8 mouse cellular contexts compared by ENCODE assay signal in genomic region chr10:79768400-79768799, GRCm38 (mm10). TPM values are rescaled to one million over a fixed set of nuclear protein-coding genes. Genes with fewer than 3 reads are reported as not detected.
DNase-seq lines count a peak whose midpoint lies in the region; ATAC-seq and TF ChIP-seq lines count a peak whose summit lies in the region.

No protein-coding gene starts in this region.

- WGBS in lung, embryonic 14.5 days = 0% methylated on average over 5 of the region's 5 CpGs

- DNase-seq in urinary bladder, postnatal 14 days (ENCODE audit: low spot score) = peak; percentile 75
- no peak for DNase-seq in urinary bladder, adult 2 months (ENCODE audit: low spot score)
- peak; percentile 57 to 86 for DNase-seq in layer of hippocampus, adult 18-20 months (ENCODE audit: low spot score in 2 of 2)
- DNase-seq in lung, embryonic 14.5 days = peak; percentile 90
- peak; percentile 57 for DNase-seq in ovary, postnatal 10 days (ENCODE audit: low spot score)
- peak; percentile 78 for DNase-seq in thymus, postnatal 0 days (ENCODE audit: low spot score)

- H3K4me3 ChIP-seq in cortical plate, adult 2 months (ENCODE audit: insufficient read depth, low read length) = peak overlapping the region; percentile 87
- no peak overlapping the region for H3K4me3 ChIP-seq in lung, embryonic 14.5 days (ENCODE audit: low read depth, low read length)

- H3K27ac ChIP-seq in cortical plate, adult 2 months (ENCODE audit: insufficient read depth, low read length) = peak overlapping the region; percentile 6; the same call in 1 of the 2 replicates
- no peak overlapping the region for H3K27ac ChIP-seq in lung, embryonic 14.5 days (ENCODE audit: low read depth)

- no peaks in the 10 kb centered on the region for H3K36me3 ChIP-seq in lung, embryonic 14.5 days (ENCODE audit: insufficient read depth)

- H3K27me3 ChIP-seq in lung, embryonic 14.5 days (ENCODE audit: insufficient read depth, low read length) = no peaks in the 10 kb centered on the region

- no peaks in the 10 kb centered on the region for H3K9me3 ChIP-seq in lung, embryonic 14.5 days (ENCODE audit: low read depth, low read length)

- peak; percentile 91 for TF ChIP-seq CTCF in cortical plate, adult 2 months (IDR thresholded peaks at IDR 0.05; ENCODE audit: extremely low read depth, insufficient read depth, low read length)
- peak; percentile 98 for TF ChIP-seq CTCF in lung, embryonic 14.5 days (IDR thresholded peaks at IDR 0.05; ENCODE audit: low read depth)

- TF ChIP-seq POLR2A in cortical plate, adult 2 months (IDR thresholded peaks at IDR 0.05; ENCODE audit: extremely low read depth, insufficient read depth, low read length) = no peak

- no peak overlapping the region for H3K9ac ChIP-seq in lung, embryonic 14.5 days

- H3K4me2 ChIP-seq in lung, embryonic 14.5 days = no peak overlapping the region

- peaks cover 7% of the 10 kb centered on the region; the same call in 1 of the 2 replicates for H3K4me1 ChIP-seq in cortical plate, adult 2 months (ENCODE audit: control insufficient read depth, insufficient read depth, low read length)
- peaks cover 8% of the 10 kb centered on the region for H3K4me1 ChIP-seq in lung, embryonic 14.5 days (ENCODE audit: insufficient read depth)

- peak; percentile 31 for ATAC-seq in granulocyte monocyte progenitor cell, adult 5-6 weeks (replicated peaks; ENCODE audit: poor library complexity, severe bottlenecking)
- ATAC-seq in lung, embryonic 14.5 days (ENCODE audit: insufficient read depth) = no peak; the same call in 1 of the 2 replicates

RNA-seq across cellular contexts. Expression of gene Rnf126, which starts 1.6 kb away (rescaled TPM):
- 54.5 and 59.4 TPM in 2 replicates for polyA plus RNA-seq in urinary bladder, adult 2 months (2012; rRNA removed)
- 157 TPM in 2 replicates for polyA plus RNA-seq in cortical plate, adult 2 months (2012; rRNA removed)
- 32.1 and 64.5 TPM in 2 replicates for total RNA-seq in granulocyte monocyte progenitor cell, adult 5-6 weeks (2014; fragmentation: Nextera tagmentation)
- 17.3 and 28.2 TPM in 2 replicates for total RNA-seq in granulocyte monocyte progenitor cell, adult 5-6 weeks (2017)
- total RNA-seq in layer of hippocampus, adult 18-20 months (2021) = 10 to 100 TPM; 84.9 to 87.3 TPM
- 107 and 123 TPM in 2 replicates for polyA plus RNA-seq in lung, embryonic 14.5 days (2014; fragmentation: Nextera tagmentation; extraction: Ambion mirVana)
- polyA plus RNA-seq in thymus, postnatal 0 days (2015; fragmentation: Nextera tagmentation; extraction: Ambion mirVana) = 74.1 and 80.0 TPM in 2 replicates

RNA-seq across cellular contexts. Expression of gene Fstl3, which starts 8.7 kb away (rescaled TPM):
- 41.4 and 44.3 TPM in 2 replicates for polyA plus RNA-seq in urinary bladder, adult 2 months (2012; rRNA removed)
- polyA plus RNA-seq in cortical plate, adult 2 months (2012; rRNA removed) = 5.7 and 5.9 TPM in 2 replicates
- 4.6 TPM in 1 of 2 replicates, not detected in the other for total RNA-seq in granulocyte monocyte progenitor cell, adult 5-6 weeks (2014; fragmentation: Nextera tagmentation)
- total RNA-seq in granulocyte monocyte progenitor cell, adult 5-6 weeks (2017) = 0.62 and 1.4 TPM in 2 replicates
- 1 to 10 TPM; 1.8 to 2.5 TPM for total RNA-seq in layer of hippocampus, adult 18-20 months (2021)
- polyA plus RNA-seq in lung, embryonic 14.5 days (2014; fragmentation: Nextera tagmentation; extraction: Ambion mirVana) = 12.2 and 12.4 TPM in 2 replicates
- 5.4 and 6.0 TPM in 2 replicates for polyA plus RNA-seq in thymus, postnatal 0 days (2015; fragmentation: Nextera tagmentation; extraction: Ambion mirVana)

RNA-seq across cellular contexts. Expression of gene Fgf22, which starts 13.5 kb away (rescaled TPM):
- polyA plus RNA-seq in urinary bladder, adult 2 months (2012; rRNA removed) = 0.04 and 0.06 TPM in 2 replicates
- 6.5 and 9.7 TPM in 2 replicates for polyA plus RNA-seq in cortical plate, adult 2 months (2012; rRNA removed)
- total RNA-seq in granulocyte monocyte progenitor cell, adult 5-6 weeks (2014; fragmentation: Nextera tagmentation) = not detected in 2 replicates
- total RNA-seq in granulocyte monocyte progenitor cell, adult 5-6 weeks (2017) = not detected in 2 replicates
- 1 to 10 TPM; 1.5 to 2.2 TPM for total RNA-seq in layer of hippocampus, adult 18-20 months (2021)
- polyA plus RNA-seq in lung, embryonic 14.5 days (2014; fragmentation: Nextera tagmentation; extraction: Ambion mirVana) = 0.30 and 0.41 TPM in 2 replicates
- polyA plus RNA-seq in thymus, postnatal 0 days (2015; fragmentation: Nextera tagmentation; extraction: Ambion mirVana) = 0.23 TPM in 1 of 2 replicates, not detected in the other

RNA-seq across cellular contexts. Expression of gene Polrmt, which starts 22.0 kb away (rescaled TPM):
- 28.5 and 31.7 TPM in 2 replicates for polyA plus RNA-seq in urinary bladder, adult 2 months (2012; rRNA removed)
- 51.6 and 54.9 TPM in 2 replicates for polyA plus RNA-seq in cortical plate, adult 2 months (2012; rRNA removed)
- 28.6 and 56.2 TPM in 2 replicates for total RNA-seq in granulocyte monocyte progenitor cell, adult 5-6 weeks (2014; fragmentation: Nextera tagmentation)
- total RNA-seq in granulocyte monocyte progenitor cell, adult 5-6 weeks (2017) = 12.7 and 14.0 TPM in 2 replicates
- 10 to 100 TPM; 42.4 to 51.3 TPM for total RNA-seq in layer of hippocampus, adult 18-20 months (2021)
- 44.2 and 44.6 TPM in 2 replicates for polyA plus RNA-seq in lung, embryonic 14.5 days (2014; fragmentation: Nextera tagmentation; extraction: Ambion mirVana)
- polyA plus RNA-seq in thymus, postnatal 0 days (2015; fragmentation: Nextera tagmentation; extraction: Ambion mirVana) = 35.2 and 39.5 TPM in 2 replicates

RNA-seq across cellular contexts. Expression of gene Prss57, which starts 22.4 kb away (rescaled TPM):
- 0.47 and 0.49 TPM in 2 replicates for polyA plus RNA-seq in urinary bladder, adult 2 months (2012; rRNA removed)
- 1.4 and 2.1 TPM in 2 replicates for polyA plus RNA-seq in cortical plate, adult 2 months (2012; rRNA removed)
- total RNA-seq in granulocyte monocyte progenitor cell, adult 5-6 weeks (2014; fragmentation: Nextera tagmentation) = 172 and 215 TPM in 2 replicates
- 77.4 and 86.7 TPM in 2 replicates for total RNA-seq in granulocyte monocyte progenitor cell, adult 5-6 weeks (2017)
- total RNA-seq in layer of hippocampus, adult 18-20 months (2021) = under 1 TPM; 0.61 to 0.89 TPM
- 0.11 TPM in 1 of 2 replicates, not detected in the other for polyA plus RNA-seq in lung, embryonic 14.5 days (2014; fragmentation: Nextera tagmentation; extraction: Ambion mirVana)
- polyA plus RNA-seq in thymus, postnatal 0 days (2015; fragmentation: Nextera tagmentation; extraction: Ambion mirVana) = 31.6 and 32.5 TPM in 2 replicates
